Mouse (Mus musculus): ENCODE data around the gene Tspan14.

The Tspan14 gene

GRCm38 (mm10) chr14:40979002-40979401, 12.4 kb upstream of the Tspan14 start:
- in situ Hi-C loops (cut with MboI; ENCODE audit: low sequenced_read_pairs), result loop anchor here (5.0 to 10.0 kb wide), 2 partner anchors 53 to 54 kb away; no protein-coding TSS in a partner anchor

GRCm38 (mm10) chr14:40975127-40975721, 8.6 kb upstream of the Tspan14 start:
- in situ Hi-C loops (cut with MboI; ENCODE audit: low sequenced_read_pairs), result loop anchor here (5.0 to 10.0 kb wide), 2 partner anchors 50 to 57 kb away; no protein-coding TSS in a partner anchor

- in situ Hi-C loops (cut with MboI; ENCODE audit: low sequenced_read_pairs), result no loop called here
These were observed 1.4 kb upstream of the Tspan14 start for GRCm38 (mm10) chr14:40968051-40968450.

- in situ Hi-C loops (cut with MboI; ENCODE audit: low sequenced_read_pairs), result no loop called here
These were observed 942 bp upstream of the Tspan14 start for GRCm38 (mm10) chr14:40967598-40967900.

GRCm38 (mm10) chr14:40966862-40967597, 423 bp upstream of the Tspan14 start:
- in situ Hi-C loops (cut with MboI; ENCODE audit: low sequenced_read_pairs), result no loop called here

- in situ Hi-C loops (cut with MboI; ENCODE audit: low sequenced_read_pairs), result no loop called here
These were observed 875 bp downstream of the Tspan14 start for GRCm38 (mm10) chr14:40965507-40966356.

- in situ Hi-C loops (cut with MboI; ENCODE audit: low sequenced_read_pairs), result no loop called here
These were observed 1.7 kb downstream of the Tspan14 start for GRCm38 (mm10) chr14:40964881-40965280.

GRCm38 (mm10) chr14:40964214-40964610, 2.4 kb downstream of the Tspan14 start:
- in situ Hi-C loops (cut with MboI; ENCODE audit: low sequenced_read_pairs), result no loop called here

- in situ Hi-C loops (cut with MboI; ENCODE audit: low sequenced_read_pairs), result no loop called here
These were observed 3.0 kb downstream of the Tspan14 start for GRCm38 (mm10) chr14:40963501-40964213.

GRCm38 (mm10) chr14:40962365-40963290, 4.0 kb downstream of the Tspan14 start:
- in situ Hi-C loops (cut with MboI; ENCODE audit: low sequenced_read_pairs), result no loop called here

- in situ Hi-C loops (cut with MboI; ENCODE audit: low sequenced_read_pairs), result no loop called here
These were observed 6.4 kb downstream of the Tspan14 start for GRCm38 (mm10) chr14:40960237-40960636.

- in situ Hi-C loops (cut with MboI; ENCODE audit: low sequenced_read_pairs), result no loop called here
These were observed 7.0 kb downstream of the Tspan14 start for GRCm38 (mm10) chr14:40959586-40959985.

GRCm38 (mm10) chr14:40958986-40959381, 7.6 kb downstream of the Tspan14 start:
- in situ Hi-C loops (cut with MboI; ENCODE audit: low sequenced_read_pairs), result no loop called here

GRCm38 (mm10) chr14:40958083-40958985, 8.3 kb downstream of the Tspan14 start:
- in situ Hi-C loops (cut with MboI; ENCODE audit: low sequenced_read_pairs), result no loop called here

GRCm38 (mm10) chr14:40957607-40958006, 9.0 kb downstream of the Tspan14 start:
- in situ Hi-C loops (cut with MboI; ENCODE audit: low sequenced_read_pairs), result no loop called here

GRCm38 (mm10) chr14:40956252-40957146, 10.1 kb downstream of the Tspan14 start:
- in situ Hi-C loops (cut with MboI; ENCODE audit: low sequenced_read_pairs), result no loop called here

- in situ Hi-C loops (cut with MboI; ENCODE audit: low sequenced_read_pairs), result no loop called here
These were observed 10.9 kb downstream of the Tspan14 start for GRCm38 (mm10) chr14:40955596-40956251.

All from CH12F3 (cell line).